Mouse (Mus musculus) bone marrow, adult 2 months (tissue): ENCODE results near the gene Nhsl1. TPM values are rescaled to one million over a fixed set of nuclear protein-coding genes. Genes with fewer than 3 reads are reported as not detected.

ENCODE experiments used
- H3K27ac ChIP-seq: fragments of 200-500 bp; 2 replicates; pipeline ENCODE4 v1.5.1; 2012; ENCODE audit warnings: low read depth, mild to moderate bottlenecking, control low read depth, inconsistent platforms, low read length; ENCODE audit not compliant: control insufficient read depth, poor library complexity, insufficient read depth
- H3K4me1 ChIP-seq: fragments of 200-500 bp; 2 replicates; pipeline ENCODE4 v1.6.1; 2011; ENCODE audit warnings: low read length; ENCODE audit not compliant: control insufficient read depth, insufficient read depth
- H3K4me3 ChIP-seq: fragments of 200-500 bp; replicated peaks from 2 replicates; pipeline ENCODE3; 2011; ENCODE audit warnings: mild to moderate bottlenecking, low read depth, low read length, control low read depth; ENCODE audit not compliant: control insufficient read depth
- CTCF ChIP-seq: fragments of 200-500 bp; IDR thresholded peaks from 2 replicates; pipeline ENCODE4 v1.5.1; 2011; ENCODE audit warnings: low read length, control low read depth; ENCODE audit not compliant: control insufficient read depth, insufficient read depth
- POLR2A ChIP-seq: fragments of 200-500 bp; IDR thresholded peaks from 2 replicates; pipeline ENCODE4 v1.6.1; 2011; ENCODE audit warnings: low read depth, mild to moderate bottlenecking, control low read depth, low read length, borderline replicate concordance; ENCODE audit not compliant: control insufficient read depth
- WGBS: fragments of 180-500 bp; shearing (Covaris S2); methylation state at CpG from one replicate; pipeline ENCODE4 v1.1.7; 2018; 5-methylcytosine and 5-hydroxymethylcytosine counted together
- polyA plus RNA-seq: library from polyadenylated mRNA; stranded (reverse); fragments of >200 nt; gene quantifications from 2 replicates; pipeline ENCODE4 v1.2.4, GENCODE M21; 2011; ENCODE audit warnings: low replicate concordance; ENCODE audit not compliant: missing spikeins, insufficient read depth, insufficient read length

The Nhsl1 gene
- polyA plus RNA-seq, 1 experiment = 1.6 TPM

DNA sequence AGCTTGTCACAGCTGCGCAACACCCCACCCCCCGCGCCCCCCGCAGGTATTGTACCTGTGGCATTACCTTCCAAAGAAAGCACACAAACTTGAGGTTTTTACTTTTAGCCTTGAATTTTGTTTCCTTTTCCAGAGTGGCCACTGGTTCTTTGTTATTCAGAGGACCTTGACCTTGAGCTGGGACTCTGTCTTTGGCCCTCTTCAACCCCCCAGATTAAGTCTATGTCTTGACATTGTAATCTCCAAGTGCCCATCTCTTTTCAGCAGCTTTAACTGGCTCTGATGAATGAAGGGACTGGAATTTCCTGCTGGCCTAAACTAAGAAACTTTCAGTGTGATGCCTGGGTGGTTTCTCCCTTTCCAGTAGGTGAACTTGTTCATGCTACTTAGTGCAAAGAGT lies 906 bp downstream of the Nhsl1 start:
- Histone ChIP-seq H3K4me1 (no peaks in the 10 kb centered on the region), H3K27ac (no peak overlapping the region), H3K4me3 (no peak overlapping the region)
- TF ChIP-seq POLR2A = no peak
- no peak for TF ChIP-seq CTCF
- 65% methylated on average over 4 of the region's 4 CpGs for WGBS

DNA sequence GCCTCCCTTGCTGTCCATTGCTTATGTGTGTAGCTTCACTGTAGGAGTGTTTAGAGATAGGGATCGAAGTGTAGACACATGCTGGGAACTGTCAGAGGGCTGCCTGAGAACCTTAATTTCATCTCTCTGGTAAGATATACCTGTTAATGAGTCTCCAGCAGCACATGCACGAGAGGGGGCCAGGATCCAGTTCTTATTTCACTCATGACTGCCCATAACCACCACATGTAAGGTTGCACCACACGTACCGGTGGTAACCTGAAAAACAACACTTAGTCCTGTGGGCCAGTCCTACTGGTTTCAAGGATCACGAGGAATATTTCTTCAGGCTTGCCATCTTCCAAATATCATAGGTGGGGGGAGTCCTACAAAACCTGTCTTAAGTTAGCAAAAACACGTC lies 3.1 kb downstream of the Nhsl1 start:
- Histone ChIP-seq H3K4me1 (no peaks in the 10 kb centered on the region), H3K4me3 (no peak overlapping the region), H3K27ac (no peak overlapping the region)
- TF ChIP-seq CTCF (no peak), POLR2A (no peak)
- WGBS = 81% methylated on average over 6 of the region's 6 CpGs

DNA sequence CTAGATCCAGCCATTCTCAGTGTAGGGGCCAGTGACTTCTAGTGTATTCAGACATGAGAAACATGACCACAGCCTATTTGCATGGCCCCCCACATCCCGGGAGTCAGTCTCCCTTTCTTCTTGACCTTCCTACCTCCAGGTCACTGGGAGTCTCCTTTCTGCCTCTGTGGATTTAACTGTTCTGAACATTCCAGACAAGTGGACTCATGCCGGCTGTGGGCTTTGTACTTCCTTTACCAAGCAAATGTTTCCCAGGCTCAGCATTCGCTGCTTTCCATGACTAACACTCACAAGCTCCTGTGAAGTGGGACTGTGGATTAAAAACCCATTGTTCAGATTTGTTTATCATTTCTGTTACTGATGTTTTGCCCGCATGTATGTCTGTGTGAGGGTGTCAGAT lies 4.9 kb downstream of the Nhsl1 start:
- TF ChIP-seq POLR2A (no peak), CTCF (no peak)
- Histone ChIP-seq H3K4me3 (no peak overlapping the region), H3K4me1 (no peaks in the 10 kb centered on the region), H3K27ac (no peak overlapping the region)
- WGBS = 83% methylated on average over 4 of the region's 4 CpGs

DNA sequence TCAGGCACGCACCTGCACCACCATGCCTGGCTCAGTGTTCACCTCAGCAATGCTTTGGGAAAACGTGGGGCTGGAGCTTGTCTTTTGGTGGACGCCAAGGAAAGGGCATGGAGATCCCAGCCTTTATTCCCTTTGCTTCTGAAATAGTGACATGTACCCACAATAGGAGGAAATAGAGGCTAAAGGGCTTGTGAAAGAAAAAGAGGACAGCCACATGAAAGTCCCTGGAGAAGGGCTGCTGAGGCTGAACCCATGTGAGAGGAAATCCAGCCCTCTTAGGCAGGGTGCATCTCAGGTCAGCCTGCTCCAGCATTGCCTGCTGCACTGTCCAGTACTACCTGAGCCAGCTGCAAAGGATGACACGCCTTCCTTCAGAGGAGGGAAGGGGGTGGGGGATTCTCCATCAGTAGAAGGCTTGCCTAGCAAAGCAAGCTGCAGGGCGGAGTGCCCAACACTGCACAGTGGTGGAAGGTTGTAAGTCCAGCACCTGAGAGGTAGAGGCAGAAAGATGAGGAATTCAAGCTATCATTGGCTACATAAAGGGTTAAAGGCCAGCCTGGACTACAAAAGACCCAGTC lies 9.6 kb downstream of the Nhsl1 start:
- H3K27ac ChIP-seq = no peak overlapping the region
- H3K4me3 ChIP-seq = no peak overlapping the region
- H3K4me1 ChIP-seq = no peaks in the 10 kb centered on the region
- 68% methylated on average over 5 of the region's 5 CpGs for WGBS
- TF ChIP-seq CTCF (no peak), POLR2A (no peak)

DNA sequence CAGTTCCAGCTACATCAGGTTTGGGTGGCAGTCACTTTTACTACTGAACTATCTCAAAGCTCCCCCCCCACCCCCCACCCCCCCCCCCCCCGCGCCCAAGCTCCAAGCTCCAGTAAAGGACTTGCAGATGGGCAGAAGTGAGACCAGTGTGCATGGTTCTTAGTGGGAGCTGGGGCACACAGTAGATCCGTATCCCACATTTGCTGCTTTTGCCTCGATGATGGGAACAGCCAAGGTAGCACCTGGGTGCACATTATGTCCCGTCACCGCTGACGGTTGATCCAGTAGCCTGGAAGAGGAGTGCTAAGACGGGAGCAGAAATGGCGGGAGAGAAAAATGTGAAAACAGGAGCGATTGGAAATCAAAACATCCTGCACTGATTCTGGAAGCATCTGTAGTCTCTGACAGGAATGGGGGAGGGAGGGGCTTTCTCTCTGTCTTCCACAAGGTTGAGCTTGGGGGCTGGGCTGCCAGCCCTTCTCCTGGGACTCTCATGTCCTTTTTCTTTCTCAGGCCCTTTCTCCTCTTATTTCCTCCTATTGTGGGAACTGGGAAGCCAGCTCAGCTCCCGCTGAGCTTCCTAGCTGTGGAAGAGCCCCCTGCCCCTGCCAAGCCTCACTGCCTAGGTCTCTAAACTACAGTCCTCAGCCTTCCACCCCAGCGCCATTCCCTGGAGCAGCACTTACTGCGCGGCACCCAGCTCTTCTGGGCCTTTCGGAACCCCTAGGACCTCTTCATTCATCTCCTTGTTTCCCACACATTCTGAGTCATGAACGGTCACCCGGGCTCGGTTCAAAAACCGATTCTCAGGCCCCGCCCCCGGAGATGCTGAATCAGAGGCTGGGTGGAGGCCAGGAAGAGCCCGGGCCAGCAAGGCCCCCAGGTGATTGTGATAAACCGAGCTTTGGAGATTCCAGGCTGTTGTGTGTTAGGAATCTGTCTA lies 10.6 kb downstream of the Nhsl1 start:
- Histone ChIP-seq H3K27ac (no peak overlapping the region), H3K4me1 (no peaks in the 10 kb centered on the region), H3K4me3 (no peak overlapping the region)
- 11% methylated on average over 23 of the region's 23 CpGs for WGBS
- TF ChIP-seq CTCF (no peak), POLR2A (no peak)

- Histone ChIP-seq H3K4me3 (no peak overlapping the region), H3K27ac (no peak overlapping the region), H3K4me1 (no peaks in the 10 kb centered on the region)
- TF ChIP-seq CTCF (no peak), POLR2A (no peak)
- 81% methylated on average over 5 of the region's 5 CpGs for WGBS
Measured at GRCm38 (mm10) chr10:18330445-18330844, 11.7 kb downstream of the Nhsl1 start.

DNA sequence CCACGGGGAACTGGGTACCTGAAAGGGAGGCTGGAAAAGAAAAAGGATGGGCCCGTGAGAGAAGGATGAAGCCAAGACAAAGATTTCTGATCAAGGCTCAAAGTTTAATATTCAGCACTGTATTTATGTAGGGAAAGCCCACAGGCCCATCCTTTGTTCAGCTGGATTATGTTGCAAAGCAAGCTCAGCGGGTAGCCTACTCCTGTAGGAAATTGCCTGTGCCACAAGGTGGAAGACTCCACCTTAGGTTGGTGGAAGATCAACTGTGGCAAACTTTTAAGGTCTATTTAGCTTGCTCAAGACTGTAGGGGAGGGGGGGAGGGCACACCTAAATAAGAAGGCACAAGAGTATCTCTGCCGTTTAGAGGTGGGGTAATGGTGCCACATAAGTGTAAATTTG lies 14.8 kb downstream of the Nhsl1 start:
- Histone ChIP-seq H3K4me3 (no peak overlapping the region), H3K4me1 (no peaks in the 10 kb centered on the region), H3K27ac (no peak overlapping the region)
- TF ChIP-seq POLR2A (no peak), CTCF (no peak)
- 74% methylated on average over 4 of the region's 4 CpGs for WGBS

DNA sequence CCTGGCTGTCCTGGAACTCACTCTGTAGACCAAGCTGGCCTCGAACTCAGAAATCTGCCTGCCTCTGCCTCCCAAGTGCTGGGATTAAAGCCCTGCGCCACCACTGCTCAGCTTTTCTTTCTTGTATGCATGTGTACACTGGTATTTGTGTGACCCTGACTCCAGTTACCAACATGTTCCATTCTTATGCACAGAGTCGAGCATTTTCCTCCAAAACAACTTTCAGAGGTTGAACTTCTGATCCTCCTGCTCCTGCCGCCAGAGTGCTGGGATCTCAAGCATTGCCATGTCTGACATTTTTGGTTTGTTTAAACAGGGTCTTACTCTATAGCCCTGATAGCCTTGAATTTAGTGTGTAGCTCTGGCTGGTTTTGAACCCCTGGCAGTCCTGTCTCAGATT lies 15.4 kb downstream of the Nhsl1 start:
- Histone ChIP-seq H3K27ac (no peak overlapping the region), H3K4me3 (no peak overlapping the region), H3K4me1 (no peaks in the 10 kb centered on the region)
- TF ChIP-seq POLR2A (no peak), CTCF (no peak)
- WGBS = 74% methylated on average over 4 of the region's 4 CpGs
